Mouse (Mus musculus) activated CD4-positive, CD25-positive, alpha-beta regulatory T cell (primary cell): ENCODE measurements around the gene Olfr27. TPM values are rescaled to one million over a fixed set of nuclear protein-coding genes. Genes with fewer than 3 reads are reported as not detected.

Experiments
- polyA plus RNA-seq, 2 experiments: library from polyadenylated mRNA; unstranded; fragments of 100-300 nt; shearing (Covaris generic); gene quantifications; one replicate each; pipeline ENCODE4 v1.2.1; 2017

Olfr27 gene
- under 1 TPM in 1 of 2 experiments, not detected in 1; 0.37 TPM for polyA plus RNA-seq

GRCm38 (mm10) chr9:39127831-39128230 is at the start of gene Olfr27:
Olfr27 (plus strand) TSS chr9:39128131.

GRCm38 (mm10) chr9:39078787-39079186 is 49.1 kb upstream of the Olfr27 start, which contains the start of gene Olfr938:
Olfr938 (minus strand) TSS chr9:39078887.

GRCm38 (mm10) chr9:39166004-39166403 is 38.1 kb downstream of the Olfr27 start, which contains the start of gene Olfr943:
Olfr943 (plus strand) TSS chr9:39166304.

Other genes starting within 250 kb of the Olfr27 start
- gene Olfr930, start 198.3 kb upstream of the Olfr27 start, polyA plus RNA-seq: not detected
- under 1 TPM in 1 of 2 experiments, not detected in 1; 0.05 TPM for gene Olfr933, start 155.8 kb upstream of the Olfr27 start, polyA plus RNA-seq
- not detected for gene Olfr934, start 139.8 kb upstream of the Olfr27 start, polyA plus RNA-seq
- not detected for gene Olfr935, start 128.4 kb upstream of the Olfr27 start, polyA plus RNA-seq
- under 1 TPM in 1 of 2 experiments, not detected in 1; 0.31 TPM for gene Olfr146, start 104.8 kb upstream of the Olfr27 start, polyA plus RNA-seq
- gene Olfr937, start 63.2 kb upstream of the Olfr27 start, polyA plus RNA-seq: not detected
- gene Olfr938, start 49.2 kb upstream of the Olfr27 start, polyA plus RNA-seq: not detected
- under 1 TPM in 1 of 2 experiments, not detected in 1; 0.09 TPM for gene Olfr943, start 38.2 kb downstream of the Olfr27 start, polyA plus RNA-seq
- gene Olfr944, start 73.8 kb downstream of the Olfr27 start, polyA plus RNA-seq: not detected
- gene Olfr1537, start 121.9 kb downstream of the Olfr27 start, polyA plus RNA-seq: not detected
- not detected for gene Olfr945, start 148.7 kb downstream of the Olfr27 start, polyA plus RNA-seq
- gene Olfr948, start 197.9 kb downstream of the Olfr27 start, polyA plus RNA-seq: not detected